In the genomic region with DNA sequence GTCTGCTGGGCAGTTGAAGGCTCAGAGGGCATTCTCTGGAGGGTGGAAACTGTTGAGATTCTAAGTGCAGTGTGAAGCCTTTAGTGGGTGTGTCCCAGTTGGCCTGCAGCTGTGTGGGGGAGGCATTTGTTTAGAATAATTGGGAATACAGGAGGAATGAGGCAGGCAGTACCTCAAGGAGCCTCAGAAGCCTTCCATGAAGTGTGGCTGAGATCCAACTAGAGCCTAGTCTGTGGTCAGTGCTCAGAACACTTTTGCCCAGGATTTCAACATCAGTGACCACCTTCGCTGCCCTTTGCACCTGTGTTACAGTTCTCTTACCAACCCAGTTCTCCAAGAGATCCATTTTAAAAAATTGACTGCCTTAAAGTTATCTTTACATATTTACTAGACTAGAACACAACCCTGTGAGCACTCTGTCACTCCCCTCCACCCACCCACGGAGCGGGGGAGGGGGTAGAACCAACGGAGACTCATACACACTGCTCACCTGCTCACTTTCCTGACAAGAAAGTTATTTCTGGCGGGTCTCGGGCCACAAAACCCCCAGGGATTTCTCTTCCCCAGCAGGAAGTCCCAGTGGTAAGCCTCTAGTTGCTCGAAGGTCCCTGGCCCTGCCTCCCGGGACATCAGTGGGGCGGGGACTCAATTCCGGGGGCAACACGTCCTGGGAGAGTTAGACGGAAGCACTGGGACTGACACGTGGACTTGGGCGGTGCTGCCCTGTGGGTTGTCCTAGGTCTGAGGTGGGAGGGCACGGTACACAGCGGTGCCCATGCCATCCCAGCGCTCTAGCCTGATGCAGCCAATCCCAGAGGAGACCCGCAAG, we compare ENCODE assay signal across 8 mouse cellular contexts. TPM values are rescaled to one million over a fixed set of nuclear protein-coding genes. Genes with fewer than 3 reads are reported as not detected.
DNase-seq lines count a peak whose midpoint lies in the region; ATAC-seq and TF ChIP-seq lines count a peak whose summit lies in the region.

A gene (plus strand): TSS at position 679 of the 829 bp plus-strand sequence.

- H3K36me3 ChIP-seq in heart, embryonic 11.5 days (ENCODE audit: control insufficient read depth, insufficient read depth, low read length): peaks cover 24% of the 10 kb centered on the region
- H3K36me3 ChIP-seq in kidney, embryonic 14.5 days (ENCODE audit: control insufficient read depth, insufficient read depth, low read length): peaks cover 31% of the 10 kb centered on the region
- H3K36me3 ChIP-seq in lung, postnatal 0 days (ENCODE audit: insufficient read depth, low read length): peaks cover 28% of the 10 kb centered on the region; the same call in 1 of the 2 replicates

- H3K9me3 ChIP-seq in heart, embryonic 11.5 days (replicated peaks; ENCODE audit: control insufficient read depth, low read length): no peaks in the 10 kb centered on the region
- H3K9me3 ChIP-seq in kidney, embryonic 14.5 days (ENCODE audit: control insufficient read depth, low read length): no peaks in the 10 kb centered on the region
- H3K9me3 ChIP-seq in lung, postnatal 0 days (ENCODE audit: low read length): no peaks in the 10 kb centered on the region

- no peak for TF ChIP-seq EP300 in lung, postnatal 0 days (IDR thresholded peaks at IDR 0.05)

- peak within 1 kb of the TSS; percentile 20 for H3K4me3 ChIP-seq in heart, embryonic 11.5 days (ENCODE audit: low read depth, low read length)
- H3K4me3 ChIP-seq in kidney, embryonic 14.5 days (ENCODE audit: low read length): 0 out of 2 replicates have a peak within 1 kb of the TSS, but pooled peaks have one; percentile 3
- peak within 1 kb of the TSS; percentile 23; the same call in 1 of the 2 replicates for H3K4me3 ChIP-seq in lung, postnatal 0 days (ENCODE audit: low read depth, low read length)

- peak within 1 kb of the TSS; percentile 30; the same call in 1 of the 2 replicates for H3K9ac ChIP-seq in heart, embryonic 11.5 days (ENCODE audit: low read depth, low read length)
- no peak within 1 kb of the TSS for H3K9ac ChIP-seq in kidney, embryonic 14.5 days (ENCODE audit: low read depth, low read length)
- no peak within 1 kb of the TSS for H3K9ac ChIP-seq in lung, postnatal 0 days (replicated peaks; ENCODE audit: low read depth)

- no peak for DNase-seq in frontal cortex, postnatal 14 days (ENCODE audit: low spot score in 2 of 2)
- peak; percentile 60 for DNase-seq in adrenal gland, postnatal 25 days
- peak; percentile 74 for DNase-seq in lung, postnatal 0 days (ENCODE audit: low spot score)
- DNase-seq in testis, postnatal 10 days (ENCODE audit: low spot score): peak; percentile 57
- no peak for DNase-seq in embryo, embryonic 10 days (ENCODE audit: low spot score)

- H3K27ac ChIP-seq in heart, embryonic 11.5 days (ENCODE audit: low read depth, low read length): no peak within 1 kb of the TSS
- no peak within 1 kb of the TSS for H3K27ac ChIP-seq in kidney, embryonic 14.5 days (ENCODE audit: low read depth, low read length)
- peak within 1 kb of the TSS; percentile 43 for H3K27ac ChIP-seq in lung, postnatal 0 days (ENCODE audit: low read length)

- ATAC-seq in frontal cortex, adult (ENCODE audit: low TSS enrichment): peak; percentile 50
- ATAC-seq in heart, embryonic 11.5 days (replicated peaks; ENCODE audit: insufficient number of reproducible peaks, low FRiP score, low TSS enrichment): 0 out of 2 replicates have a peak, but pooled peaks have one; percentile 33
- ATAC-seq in kidney, embryonic 14.5 days (ENCODE audit: low FRiP score, low TSS enrichment): peak; percentile 82
- peak; percentile 92 for ATAC-seq in lung, postnatal 0 days

- 5% methylated on average over 18 of the region's 18 CpGs for WGBS in heart, embryonic 11.5 days (ENCODE audit: insufficient replicate concordance)
- WGBS in kidney, embryonic 14.5 days: 5% methylated on average over 18 of the region's 18 CpGs
- WGBS in lung, postnatal 0 days: 5% methylated on average over 18 of the region's 18 CpGs

- peaks cover 7% of the 10 kb centered on the region; the same call in 1 of the 2 replicates for H3K4me1 ChIP-seq in heart, embryonic 11.5 days (ENCODE audit: control insufficient read depth, insufficient read depth, low read length)
- peaks cover 9% of the 10 kb centered on the region; the same call in 1 of the 2 replicates for H3K4me1 ChIP-seq in kidney, embryonic 14.5 days (ENCODE audit: control insufficient read depth, insufficient read depth, low read length)
- peaks cover 4% of the 10 kb centered on the region; the same call in 1 of the 2 replicates for H3K4me1 ChIP-seq in lung, postnatal 0 days (ENCODE audit: insufficient read depth, low read depth, low read length)

- peak within 1 kb of the TSS; percentile 61 for H3K4me2 ChIP-seq in heart, embryonic 11.5 days
- H3K4me2 ChIP-seq in kidney, embryonic 14.5 days (replicated peaks; ENCODE audit: low read depth, low read length): peak within 1 kb of the TSS; percentile 31
- H3K4me2 ChIP-seq in lung, postnatal 0 days (replicated peaks; ENCODE audit: low read depth, low read length): peak within 1 kb of the TSS; percentile 54

- TF ChIP-seq CTCF in lung, postnatal 0 days (IDR thresholded peaks at IDR 0.05): no peak

- H3K27me3 ChIP-seq in heart, embryonic 11.5 days (ENCODE audit: control insufficient read depth, insufficient read depth, low read length): no peaks in the 10 kb centered on the region; the same call in 1 of the 2 replicates
- H3K27me3 ChIP-seq in kidney, embryonic 14.5 days (ENCODE audit: control insufficient read depth, insufficient read depth, low read length): no peaks in the 10 kb centered on the region
- H3K27me3 ChIP-seq in lung, postnatal 0 days (replicated peaks; ENCODE audit: insufficient read depth, low read length): no peaks in the 10 kb centered on the region

RNA-seq across cellular contexts. Expression of the gene that starts here (rescaled TPM):
- 1.1 and 2.2 TPM in 2 replicates for total RNA-seq in adrenal gland, postnatal 25 days (2021)
- 0.41 and 0.96 TPM in 2 replicates for polyA plus RNA-seq in heart, embryonic 11.5 days (2014; fragmentation: Nextera tagmentation; extraction: Ambion mirVana)
- 0.20 and 0.47 TPM in 2 replicates for polyA plus RNA-seq in kidney, embryonic 14.5 days (2014; fragmentation: Nextera tagmentation; extraction: Ambion mirVana)
- 1.4 and 1.7 TPM in 2 replicates for polyA plus RNA-seq in lung, postnatal 0 days (2015; fragmentation: Nextera tagmentation; extraction: Ambion mirVana)

Comparison
In these comparisons a context has a peak if more than half of its experiments do, and no peak if none do; other contexts are left out.
1. Peak in ATAC-seq, H3K4me3 ChIP-seq, H3K9ac ChIP-seq and H3K4me2 ChIP-seq in heart, embryonic 11.5 days; RNA of the gene not detected or under 1 TPM.
2. Peak in ATAC-seq, H3K4me3 ChIP-seq and H3K4me2 ChIP-seq in kidney, embryonic 14.5 days; RNA of the gene not detected or under 1 TPM.
3. ATAC-seq: peak in every context shown above with its lines; median percentile 92 in lung, postnatal 0 days; 82 in kidney, embryonic 14.5 days; 50 in frontal cortex, adult; 33 in heart, embryonic 11.5 days.
4. DNase-seq: peak in adrenal gland, postnatal 25 days (single experiment), lung, postnatal 0 days (single experiment) and testis, postnatal 10 days (single experiment); none in frontal cortex, postnatal 14 days (0 of 2) and embryo, embryonic 10 days (single experiment).
5. Peak in every context shown above with its lines, with median percentiles within 50 percentile points of each other: H3K4me2 ChIP-seq and H3K4me3 ChIP-seq.